Mouse (Mus musculus) urinary bladder, postnatal 4 days (tissue): ENCODE measurements around the gene Dok3.
A peak's percentile ranks its signal among the peaks of the same experiment; 100 is the strongest.
"Not testable (repeated sequence)": the region's sequence is repeated elsewhere in the genome, so short reads cannot be mapped to it uniquely, and the experiment has no call there.

ENCODE experiments used
- DNase-seq, 2 experiments: peaks; one replicate each; pipeline ENCODE4 v3.0.0; 2021 to 2022; ENCODE audit warnings: low spot score in 2 of 2

Gene Dok3

DNA sequence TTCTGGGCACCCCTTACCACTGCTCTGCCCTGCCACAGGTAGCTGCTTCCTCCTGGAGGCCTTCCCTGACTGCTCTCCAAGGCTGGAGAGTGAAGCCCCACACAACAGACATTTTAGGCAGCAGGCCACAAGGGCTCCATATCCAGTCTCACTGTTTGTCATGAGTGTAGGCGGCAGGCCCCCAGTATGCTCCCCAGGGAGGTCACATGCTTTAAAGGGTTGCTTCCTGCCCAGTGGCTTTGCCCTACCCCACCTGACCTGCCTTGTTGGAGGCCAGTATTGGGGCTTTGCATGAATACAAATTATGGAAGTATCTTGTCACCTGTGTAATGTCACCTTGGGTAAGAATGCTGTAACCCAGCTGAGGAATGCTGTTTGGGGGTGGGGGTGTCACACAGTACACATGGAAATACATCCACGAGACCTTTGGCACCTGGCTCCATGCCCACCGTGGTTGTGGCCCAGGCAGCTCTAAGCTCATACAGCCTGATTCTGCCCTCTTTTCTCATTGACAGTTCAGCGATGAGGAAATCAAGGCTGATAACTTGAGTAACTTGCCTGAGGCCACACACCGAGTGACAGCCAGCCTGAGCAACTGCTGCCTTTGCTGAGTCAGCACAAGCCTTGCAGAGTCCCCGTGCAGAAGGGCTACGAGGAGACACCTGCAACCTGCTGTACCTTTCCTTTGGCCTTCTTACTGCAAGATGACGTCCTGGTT is at the start of gene Dok3:
Dok3 (minus strand) TSS at position 99 of the 718 bp plus-strand sequence.
- no peak for DNase-seq

DNA sequence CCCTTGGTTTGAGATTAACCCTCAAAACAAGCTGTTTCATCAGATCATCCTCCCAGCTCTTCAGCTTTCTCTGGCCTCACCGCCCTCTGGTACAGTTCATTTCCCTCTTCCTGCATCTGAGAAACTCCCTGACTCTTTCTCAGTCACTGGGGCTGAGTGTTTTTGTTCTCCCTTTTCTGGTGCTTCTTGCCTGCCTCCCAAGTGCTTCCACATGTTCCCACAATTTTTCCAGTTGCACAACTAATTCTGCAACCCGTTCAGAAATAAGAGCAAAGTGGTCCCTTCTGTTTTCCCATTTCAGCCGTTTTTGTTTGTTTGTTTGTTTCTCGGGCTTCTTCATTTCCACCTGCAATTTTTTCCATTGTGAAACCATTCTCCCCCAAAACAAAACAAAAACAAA is 49.0 kb upstream of the Dok3 start:
- DNase-seq, result no peak

DNA sequence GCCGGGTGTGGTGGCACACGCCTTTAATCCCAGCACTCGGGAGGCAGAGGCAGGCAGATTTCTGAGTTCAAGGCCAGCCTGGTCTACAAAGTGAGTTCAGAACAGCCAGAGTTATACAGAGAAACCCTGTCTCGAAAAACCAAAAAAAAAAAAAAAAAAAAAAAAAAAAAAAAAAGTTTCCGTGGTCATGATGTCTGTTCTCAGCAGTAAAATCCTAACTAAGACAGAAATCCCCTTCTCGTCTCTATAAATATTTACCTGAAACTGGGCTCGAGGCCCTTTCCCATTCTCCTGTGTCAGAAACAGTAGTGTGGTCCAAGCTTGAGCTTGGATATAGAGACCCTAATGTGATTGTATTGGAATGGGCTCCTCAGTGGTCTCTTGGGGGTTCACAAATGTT is 47.8 kb upstream of the Dok3 start:
- DNase-seq, result not testable (repeated sequence)

DNA sequence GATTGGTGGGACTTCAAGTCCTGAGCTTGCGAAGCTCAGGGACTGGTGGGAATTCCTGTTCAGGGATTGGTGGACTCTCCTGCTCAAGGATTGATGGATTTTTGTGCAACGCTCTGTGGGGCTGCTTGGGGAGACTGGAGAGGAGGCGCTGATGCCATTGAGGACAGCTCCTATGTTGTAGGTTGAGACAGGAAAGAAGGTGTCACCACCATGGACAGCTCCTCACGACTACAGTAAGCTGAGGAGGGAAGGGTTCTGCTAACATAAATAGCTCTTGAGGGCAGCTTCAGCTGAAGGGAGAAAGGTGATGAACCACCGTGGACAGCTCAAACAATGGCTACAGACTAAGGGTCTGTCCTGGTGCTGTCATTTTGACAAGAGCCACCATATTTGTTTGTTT is 46.8 kb upstream of the Dok3 start:
- no peak for DNase-seq

DNA sequence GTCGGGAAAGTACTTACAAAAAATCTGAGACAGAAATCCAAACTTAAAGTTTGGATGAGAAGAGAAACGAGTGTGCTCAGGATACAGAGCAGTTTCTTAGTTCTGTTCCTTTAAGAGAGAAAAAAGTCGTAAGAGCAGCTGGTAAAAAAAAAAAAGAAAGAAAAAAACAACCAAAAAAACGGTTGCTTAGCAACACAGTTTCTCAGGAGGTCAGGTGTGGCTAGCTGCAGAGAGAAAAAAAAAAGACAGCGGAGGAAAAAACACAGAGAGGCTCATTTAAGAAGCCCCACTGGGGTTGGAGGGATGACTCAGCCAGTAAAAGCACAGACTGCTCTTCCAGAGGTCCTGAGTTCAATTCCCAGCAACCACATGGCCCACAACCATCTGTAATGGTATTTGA is 45.2 kb upstream of the Dok3 start:
- no peak for DNase-seq

DNA sequence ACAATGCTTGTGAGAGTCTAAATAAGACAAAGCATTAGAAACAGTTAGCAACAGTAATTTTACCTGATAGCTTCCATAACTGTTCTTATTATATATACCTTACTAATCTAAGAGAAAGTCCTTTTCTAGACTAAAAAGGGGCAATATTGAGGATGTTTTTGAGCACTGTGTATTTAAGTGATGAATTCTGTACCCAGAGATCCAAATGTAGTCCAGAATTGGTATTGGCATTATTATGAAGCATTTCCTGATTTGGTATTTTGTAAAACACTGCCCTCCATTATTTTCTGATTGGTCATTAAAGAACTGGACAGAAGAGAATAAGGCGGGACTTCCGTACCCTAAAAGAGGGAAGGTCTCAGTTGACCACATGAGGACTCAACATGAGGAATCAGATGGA is 44.3 kb upstream of the Dok3 start, which contains the start of gene Tmed9:
Tmed9 (plus strand) TSS at position 301 of the 400 bp plus-strand sequence.
- no peak for DNase-seq

DNA sequence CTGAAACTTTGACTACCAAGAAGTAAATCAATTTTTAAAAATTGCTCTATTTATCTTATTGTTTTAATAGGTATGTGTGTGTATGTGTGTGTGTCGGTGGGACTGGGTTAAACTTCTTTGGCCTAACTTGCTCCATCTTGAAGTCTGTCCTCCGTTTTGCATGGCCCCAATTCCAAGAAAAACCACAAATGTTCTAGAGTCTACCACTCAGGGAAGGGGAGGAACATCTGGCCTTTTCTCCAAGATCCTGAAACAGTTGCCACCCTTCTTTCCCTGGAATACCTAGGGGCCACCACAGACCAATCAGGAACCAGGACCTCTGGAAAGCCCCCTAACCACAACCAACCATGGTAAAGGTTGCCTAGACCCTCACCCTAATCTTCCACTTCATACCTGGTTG is 42.9 kb upstream of the Dok3 start:
- DNase-seq, result no peak

DNA sequence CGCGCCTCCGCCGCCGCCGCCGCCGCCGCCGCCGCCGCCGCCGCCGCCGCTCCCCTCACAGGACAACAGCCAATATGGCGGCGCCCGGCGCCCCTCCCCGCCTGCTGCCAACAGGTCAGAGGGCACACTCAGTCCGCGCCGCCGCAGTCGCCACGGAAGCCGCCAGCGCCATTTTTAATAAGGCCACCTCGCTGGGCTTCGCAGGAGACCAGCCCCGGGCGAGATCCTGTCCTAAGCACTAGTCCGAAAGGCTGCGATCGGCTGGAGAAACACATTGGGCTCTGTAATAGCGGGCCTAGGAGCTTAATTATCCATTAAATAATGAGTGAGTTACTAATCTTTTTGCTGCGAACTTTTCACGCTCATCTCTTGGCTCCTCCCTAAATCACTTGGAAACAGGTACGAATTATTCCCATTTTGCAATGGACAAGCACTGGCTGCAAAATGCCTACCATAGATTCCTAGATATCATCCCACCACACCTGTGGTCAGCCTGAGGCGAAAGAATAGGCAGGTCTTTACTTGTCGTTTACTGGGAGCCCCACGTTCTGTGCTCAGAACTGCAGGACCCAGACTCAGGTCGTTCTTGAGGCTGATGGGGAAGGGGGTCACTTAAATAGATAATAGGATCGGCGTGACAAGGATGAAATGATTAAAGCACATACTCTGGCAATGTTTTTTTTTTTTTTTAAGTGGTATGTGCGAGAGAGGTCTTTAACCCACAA is 42.1 kb upstream of the Dok3 start, which contains the start of gene Fam193b:
Fam193b (minus strand) TSS at position 94 of the 725 bp plus-strand sequence.
- DNase-seq, result peak; percentile 93 to 94

DNA sequence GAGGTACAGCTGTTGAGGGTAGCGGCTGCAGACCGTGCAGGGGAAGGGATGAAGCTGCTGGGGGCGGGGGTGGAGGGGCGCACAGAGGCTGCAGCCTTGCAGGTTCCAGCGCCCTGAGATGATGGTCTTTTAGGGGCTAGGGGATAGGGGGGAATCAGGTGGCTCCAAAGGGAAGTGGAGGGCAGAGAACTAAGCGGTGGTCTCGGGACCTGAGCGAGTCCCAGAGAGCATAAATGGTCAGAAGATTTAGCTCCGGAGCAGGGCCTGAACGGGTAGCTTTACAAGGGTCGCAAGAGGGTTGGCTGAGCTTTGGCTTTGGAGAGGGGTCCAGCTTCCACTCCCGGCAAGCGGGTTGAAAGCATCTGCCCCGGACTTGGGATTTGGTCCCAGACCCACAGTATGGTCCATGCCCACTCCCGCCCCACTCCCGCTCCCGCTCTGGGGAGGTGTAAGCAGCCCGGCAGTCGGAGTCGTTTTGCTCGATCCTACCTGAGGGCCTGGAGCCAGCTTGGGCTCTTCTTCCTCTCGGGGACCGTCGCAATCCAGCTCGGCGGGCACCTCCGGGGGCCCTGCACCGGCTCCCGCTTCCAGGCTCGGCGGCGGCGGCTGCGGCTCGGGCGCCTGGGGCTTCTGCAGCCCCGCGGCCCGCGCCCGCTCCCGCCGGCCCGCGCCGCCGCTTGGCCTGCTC is 41.3 kb upstream of the Dok3 start:
- peak in 1 of 2 experiments; percentile 41 for DNase-seq

DNA sequence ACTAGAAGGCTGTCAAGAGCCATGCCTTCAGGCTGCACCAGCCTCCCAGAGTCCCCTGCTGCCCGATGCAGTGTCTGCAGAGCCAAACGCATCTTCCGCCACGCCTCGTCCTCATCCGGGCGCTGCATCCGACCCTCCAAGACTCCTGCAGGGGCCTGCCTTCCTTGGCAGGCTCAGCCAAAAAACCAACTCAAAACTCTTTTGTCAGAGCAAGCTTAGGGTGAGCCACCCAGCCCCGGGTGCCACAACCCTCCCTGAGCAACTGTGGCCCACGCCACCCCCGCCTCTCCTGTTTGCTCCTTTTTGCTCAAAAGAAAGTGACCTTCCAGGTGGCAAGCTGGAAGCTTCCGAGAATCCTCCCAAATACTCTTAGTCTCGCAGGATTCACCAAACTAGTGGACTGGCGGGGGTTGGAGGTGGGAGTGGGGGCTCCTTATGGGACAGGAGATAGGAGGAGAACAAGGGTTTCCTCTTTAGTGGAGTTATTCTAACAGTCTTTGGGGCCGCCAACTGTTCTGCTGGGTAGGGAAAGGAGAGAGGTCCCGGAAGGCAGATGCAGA is 40.7 kb upstream of the Dok3 start:
- DNase-seq, result no peak

DNA sequence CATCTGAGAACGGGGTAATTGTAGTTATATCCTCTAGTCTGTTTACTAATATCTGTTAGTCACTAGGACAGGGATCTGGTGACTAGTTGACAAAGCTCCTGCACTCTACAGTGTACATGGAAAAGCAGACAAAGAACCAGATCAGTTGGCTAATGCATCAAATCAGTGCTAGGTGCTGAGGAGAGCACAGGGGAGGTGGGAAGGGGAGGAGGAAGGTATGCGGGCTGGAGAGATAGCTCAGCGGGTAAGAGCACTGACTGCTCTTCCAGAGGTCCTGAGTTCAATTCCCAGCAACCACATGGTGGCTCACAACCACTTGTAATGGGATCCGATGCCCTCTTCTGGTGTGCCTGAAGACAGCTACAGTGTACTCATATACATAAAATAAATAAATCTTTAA is 39.4 kb upstream of the Dok3 start:
- not testable (repeated sequence) for DNase-seq

DNA sequence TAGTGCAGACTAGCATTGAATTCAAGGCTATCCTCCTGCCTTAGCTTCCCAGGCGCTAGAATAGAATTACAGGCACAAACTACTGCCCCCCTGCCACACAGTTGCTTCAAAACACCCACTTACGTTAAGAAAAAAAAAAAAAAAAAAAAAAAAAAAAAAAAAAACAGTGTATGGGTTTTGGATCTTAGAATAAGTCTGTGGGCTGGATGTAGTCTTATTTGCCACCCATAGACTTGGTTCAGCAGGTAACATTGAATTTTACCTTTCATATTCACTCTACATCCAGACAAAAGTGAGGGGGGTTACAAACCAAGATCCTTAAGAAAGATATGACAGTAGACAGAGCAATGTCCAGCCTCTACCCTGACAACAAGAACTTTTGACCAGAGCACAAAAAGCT is 38.9 kb upstream of the Dok3 start:
- DNase-seq, result no peak

DNA sequence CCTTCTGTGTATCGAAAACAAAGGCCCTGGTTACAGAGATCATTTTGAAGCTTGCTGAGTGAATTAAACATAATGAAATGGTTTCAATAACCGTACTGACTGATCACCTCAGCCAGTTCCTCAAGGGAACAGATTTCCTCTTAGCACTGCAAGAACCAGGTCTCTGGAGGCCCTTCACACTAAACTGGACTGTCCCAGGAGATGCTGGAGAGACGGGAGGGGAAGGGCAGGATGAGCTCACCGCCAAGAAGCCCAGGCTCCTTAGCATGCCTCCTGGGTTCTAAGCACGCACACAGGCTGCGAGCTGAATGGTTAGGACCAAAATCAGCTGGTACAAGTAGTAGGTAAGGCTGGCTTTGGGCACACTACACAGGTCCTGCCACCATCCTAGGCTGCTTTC is 37.9 kb upstream of the Dok3 start:
- DNase-seq, result no peak

DNA sequence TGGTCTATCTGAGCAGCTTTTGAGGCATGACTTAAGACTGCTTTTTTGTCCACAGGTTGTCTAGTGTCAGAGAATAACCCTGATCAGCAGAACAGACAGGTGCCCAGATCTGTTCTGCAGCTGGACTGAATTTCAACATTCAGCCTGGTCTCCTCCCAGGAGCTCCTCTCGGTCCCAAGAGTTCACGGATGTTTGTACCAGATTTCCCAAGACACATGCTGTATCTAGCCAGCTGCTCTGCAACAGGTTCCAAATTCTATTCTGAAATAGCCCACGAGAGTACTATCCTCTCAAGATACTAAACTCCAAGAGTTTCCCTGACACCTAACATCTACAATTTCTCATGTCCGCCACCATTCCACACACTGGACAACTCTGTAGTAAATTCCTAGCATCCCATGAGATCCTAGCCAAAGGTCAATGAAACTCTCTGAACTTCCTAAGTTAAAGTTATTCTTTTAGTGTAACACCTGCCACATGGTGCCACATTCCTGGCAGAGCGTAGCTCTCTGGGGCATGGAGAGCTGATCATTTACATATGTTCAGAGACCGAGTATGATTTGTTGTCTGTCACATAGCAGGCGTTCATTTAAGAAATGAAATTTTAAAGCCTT is 34.3 kb upstream of the Dok3 start:
- no peak for DNase-seq

DNA sequence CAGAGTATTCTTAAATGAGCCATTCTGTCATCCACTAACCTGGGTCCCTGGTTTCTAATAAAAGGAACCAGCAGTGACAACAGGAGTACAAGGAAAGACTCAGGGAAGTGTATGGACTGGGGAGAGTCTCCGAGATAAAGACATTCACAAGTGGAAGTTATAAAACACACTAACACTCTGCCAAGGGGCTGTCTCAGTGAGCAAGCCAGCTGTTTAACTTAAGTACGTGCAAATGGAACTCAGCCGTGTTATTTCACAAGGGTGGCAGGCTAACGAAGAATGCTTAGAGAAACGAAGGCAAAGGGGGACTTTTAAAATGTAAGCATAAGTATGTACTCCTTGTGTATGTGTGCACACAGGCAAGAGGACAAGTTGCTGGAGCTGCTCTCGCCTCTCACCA is 28.4 kb upstream of the Dok3 start:
- DNase-seq, result no peak

DNA sequence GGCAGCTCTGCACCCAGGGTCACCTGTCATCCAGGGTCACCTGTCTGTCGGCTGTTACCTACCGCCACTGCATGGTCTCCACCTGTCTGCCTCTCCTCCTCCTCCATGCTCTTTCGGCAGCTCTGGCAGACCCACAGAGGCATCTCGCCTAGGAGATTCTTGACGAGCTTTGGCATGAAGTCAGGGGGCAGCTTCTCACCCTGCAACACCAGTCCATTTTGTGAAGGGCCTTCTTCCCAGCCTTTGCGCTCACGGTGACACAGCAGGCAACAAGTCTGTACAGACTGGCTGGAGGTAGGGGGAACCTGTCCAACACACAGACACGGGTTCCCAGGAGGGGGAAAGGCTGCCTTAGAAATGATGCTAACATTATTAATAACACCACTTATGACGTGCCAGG is 26.8 kb upstream of the Dok3 start:
- no peak for DNase-seq

DNA sequence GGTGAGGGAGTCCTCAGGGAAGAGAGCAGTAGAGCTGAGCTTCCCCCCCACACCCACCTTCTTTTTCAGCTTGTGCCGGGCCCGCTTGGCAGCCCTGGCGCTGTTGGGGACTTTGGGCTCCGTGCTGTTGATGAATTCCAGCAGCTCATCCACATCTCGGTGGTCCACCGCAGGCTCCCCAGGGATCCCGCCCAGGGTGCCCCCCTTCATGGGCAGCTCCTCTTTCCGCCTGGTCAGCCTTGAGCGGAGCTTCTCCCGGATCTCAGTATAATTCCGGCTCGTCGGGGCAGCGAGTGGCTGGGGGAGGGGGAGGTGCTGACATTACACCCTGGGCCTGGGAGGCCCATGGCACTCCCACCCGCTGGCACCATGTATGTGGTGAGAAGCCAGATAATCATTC is 20.0 kb upstream of the Dok3 start:
- no peak for DNase-seq

DNA sequence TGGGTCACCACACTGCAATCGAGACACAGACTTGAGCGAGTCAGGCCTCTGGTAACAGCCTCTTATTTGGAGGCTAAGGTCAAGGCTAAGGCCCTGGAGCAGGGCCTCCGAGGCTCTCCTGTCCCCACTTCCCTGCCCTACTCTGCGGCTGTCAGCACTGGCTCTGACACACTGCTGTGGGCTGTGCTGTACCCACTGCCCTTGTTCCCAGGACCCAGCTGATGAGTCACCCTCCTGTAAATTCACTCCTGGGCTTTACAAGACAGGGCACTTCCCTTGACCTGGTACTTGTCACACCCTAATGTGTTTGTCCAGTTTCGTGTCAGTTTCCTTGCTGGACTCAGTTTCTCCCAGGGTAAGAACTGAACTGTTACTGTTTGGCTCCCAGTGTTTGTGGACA is 19.3 kb upstream of the Dok3 start:
- no peak for DNase-seq

DNA sequence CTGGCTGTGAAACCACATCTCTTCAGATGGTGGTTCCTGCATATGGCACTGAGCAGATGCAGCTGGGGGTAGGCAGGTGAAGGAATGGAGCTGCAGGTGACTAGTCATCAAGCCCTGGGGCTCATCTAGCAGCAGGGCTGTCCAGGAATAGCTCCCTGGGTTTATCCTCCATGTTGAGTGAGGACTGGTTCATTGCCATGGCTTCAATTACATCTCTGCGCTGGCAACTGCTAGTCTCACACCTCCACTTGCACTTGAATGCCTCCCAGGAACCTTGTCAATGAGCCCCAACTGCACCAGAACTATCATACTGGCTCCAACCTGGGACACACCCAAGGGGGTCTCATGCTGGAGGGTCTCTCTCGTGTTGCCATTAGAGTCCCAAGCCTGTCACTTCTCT is 18.8 kb upstream of the Dok3 start:
- DNase-seq, result no peak

DNA sequence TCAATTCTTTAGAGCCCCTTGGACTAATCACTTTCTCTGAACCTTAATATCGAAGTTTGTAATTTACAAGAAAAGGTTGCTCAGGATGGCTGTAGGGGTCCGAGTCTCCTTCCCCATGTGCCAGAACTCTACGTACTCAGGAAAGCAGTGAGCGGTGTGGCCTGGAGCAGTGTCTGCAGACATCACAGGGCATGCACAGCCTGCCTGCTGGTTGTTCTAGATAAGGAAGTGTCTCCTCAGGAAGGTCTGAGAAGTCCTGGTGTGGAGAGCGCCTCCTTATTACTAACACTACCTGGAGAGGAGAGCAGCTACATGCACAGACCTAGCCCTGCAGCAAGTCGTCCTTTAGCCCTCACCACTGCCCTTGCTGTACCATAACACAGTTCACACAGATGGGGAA is 15.7 kb upstream of the Dok3 start:
- DNase-seq, result no peak

DNA sequence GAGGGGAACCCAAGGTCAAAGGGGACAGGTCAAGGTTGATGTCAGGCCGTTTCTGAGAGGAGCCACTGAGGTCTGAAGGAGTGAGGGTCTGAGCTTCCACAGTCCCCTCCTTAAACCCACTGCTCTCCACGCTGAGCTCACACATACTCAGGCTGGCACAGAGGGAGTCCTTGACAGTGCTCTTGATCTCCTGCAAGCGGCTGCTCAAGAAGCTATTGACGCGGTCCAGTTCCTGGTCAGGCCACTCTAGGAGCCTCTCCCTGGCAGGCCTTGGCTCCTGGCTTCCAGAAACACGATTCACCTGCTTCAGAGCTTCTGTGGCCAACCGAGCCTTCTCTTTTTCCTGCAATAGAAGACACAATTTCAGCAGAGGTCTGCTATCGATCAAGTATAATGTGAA is 14.4 kb upstream of the Dok3 start:
- DNase-seq, result no peak

DNA sequence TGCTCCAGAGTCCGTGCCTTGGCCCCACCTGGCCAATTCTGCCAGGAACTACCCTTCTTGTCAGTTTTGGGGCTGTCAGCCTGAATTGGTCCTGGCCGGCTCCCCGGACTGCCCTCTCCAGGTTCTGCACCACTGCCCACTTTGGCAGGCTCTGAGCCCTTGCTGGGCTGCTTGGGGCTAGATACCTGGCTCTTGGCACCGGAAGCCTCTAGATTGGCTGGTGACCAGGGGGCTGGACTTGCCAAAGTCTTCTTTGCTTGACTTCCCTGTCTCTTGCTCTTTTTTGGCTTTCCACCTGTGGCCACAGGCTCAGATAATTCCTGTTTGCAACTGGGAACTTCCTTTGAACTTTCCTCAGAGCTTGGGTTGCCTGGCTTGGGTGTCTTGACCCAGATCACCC is 13.8 kb upstream of the Dok3 start:
- DNase-seq, result no peak
